Mouse (Mus musculus) CH12.LX (cell line): ENCODE results near the gene Plxna2.

Source experiments
- CTCF ChIP-seq, 2 experiments: IDR thresholded peaks in 1 of 2; conservative IDR thresholded peaks in 1 of 2; 2 replicates each; pipeline ENCODE4 v1.5.1; 2011 to 2012; ENCODE audit warnings: low read depth in 2 of 2, low read length in 2 of 2, improper control_type of control experiment in 1 of 2, inconsistent platforms in 1 of 2, mild to moderate bottlenecking in 1 of 2, moderate library complexity in 1 of 2
- EP300 ChIP-seq: IDR thresholded peaks from 2 replicates; pipeline ENCODE4 v1.6.1; 2011; ENCODE audit warnings: low read length, improper control_type of control experiment
- GABPA ChIP-seq: IDR thresholded peaks from 2 replicates; pipeline ENCODE4 v1.6.1; 2012; ENCODE audit warnings: low read depth, low read length, improper control_type of control experiment, inconsistent platforms; ENCODE audit not compliant: insufficient replicate concordance
- KAT2A ChIP-seq: IDR thresholded peaks from 2 replicates; pipeline ENCODE4 v1.6.1; 2012; ENCODE audit warnings: low read length, improper control_type of control experiment, inconsistent platforms; ENCODE audit not compliant: insufficient replicate concordance
- MAFK ChIP-seq: IDR thresholded peaks from 2 replicates; pipeline ENCODE4 v1.6.1; 2011; ENCODE audit warnings: low read length, improper control_type of control experiment; ENCODE audit not compliant: insufficient replicate concordance
- MAX ChIP-seq: IDR thresholded peaks from 2 replicates; pipeline ENCODE4 v1.6.1; 2011; ENCODE audit warnings: low read length, improper control_type of control experiment
- POLR2A ChIP-seq: IDR thresholded peaks from 2 replicates; pipeline ENCODE4 v1.6.1; 2011; ENCODE audit warnings: low read depth, mild to moderate bottlenecking, improper control_type of control experiment, low read length
- TBP ChIP-seq: conservative IDR thresholded peaks from 2 replicates; pipeline ENCODE4 v1.6.1; 2011; ENCODE audit warnings: low read depth, low read length, improper control_type of control experiment
- TCF12 ChIP-seq: IDR thresholded peaks from 2 replicates; pipeline ENCODE4 v1.6.1; 2014; ENCODE audit warnings: low read depth, mild to moderate bottlenecking, inconsistent platforms, low read length, improper control_type of control experiment
- ZC3H11A ChIP-seq: IDR thresholded peaks from 2 replicates; pipeline ENCODE4 v1.6.1; 2012; ENCODE audit warnings: low read depth, mild to moderate bottlenecking, inconsistent platforms, low read length, improper control_type of control experiment
- ZMIZ1 ChIP-seq: IDR thresholded peaks from 2 replicates; pipeline ENCODE4 v1.6.1; 2012; ENCODE audit warnings: low read depth, mild to moderate bottlenecking, inconsistent platforms, low read length, improper control_type of control experiment

DNA sequence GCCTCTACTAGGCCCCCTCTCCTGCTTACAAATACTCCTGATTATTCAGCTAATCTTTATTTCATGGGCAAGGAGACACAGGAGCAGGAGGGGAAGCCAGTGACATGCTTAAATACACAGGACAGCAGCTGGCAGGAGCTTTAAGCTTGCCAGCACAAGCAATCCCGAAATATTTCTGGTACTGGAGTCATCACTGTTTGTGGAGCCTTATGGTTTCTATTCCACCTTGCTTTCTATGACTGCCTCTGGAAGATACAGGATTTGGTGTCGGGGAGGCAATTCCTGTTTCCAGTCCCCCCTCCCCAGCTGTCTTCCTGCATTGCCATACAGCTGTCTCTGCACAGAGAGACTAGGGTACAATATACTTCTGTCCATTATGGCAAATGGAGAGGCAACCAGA, 4.7 kb downstream of the Plxna2 start:
- TF ChIP-seq GABPA: no peak
- no peak for TF ChIP-seq TCF12
- TF ChIP-seq EP300: no peak
- no peak for TF ChIP-seq KAT2A
- TF ChIP-seq CTCF (conservative IDR thresholded peaks at IDR 0.05 in 1 of 2, IDR thresholded peaks at IDR 0.05 in 1 of 2; ENCODE audit: low read depth in 2 of 2, low read length in 2 of 2): no peak
- no peak for TF ChIP-seq MAX
- TF ChIP-seq POLR2A: no peak
- TF ChIP-seq ZMIZ1: no peak
- no peak for TF ChIP-seq TBP
- no peak for TF ChIP-seq ZC3H11A
- TF ChIP-seq MAFK: no peak
